Mouse (Mus musculus) retina, postnatal 1 day (tissue): ENCODE measurements around the gene Duox1.
A peak's percentile ranks its signal among the peaks of the same experiment; 100 is the strongest.
"Not testable (repeated sequence)": the region's sequence is repeated elsewhere in the genome, so short reads cannot be mapped to it uniquely, and the experiment has no call there.

ENCODE experiments used
- DNase-seq: peaks from one replicate; pipeline ENCODE4 v3.0.0-alpha.2; 2012

The Duox1 gene

DNA sequence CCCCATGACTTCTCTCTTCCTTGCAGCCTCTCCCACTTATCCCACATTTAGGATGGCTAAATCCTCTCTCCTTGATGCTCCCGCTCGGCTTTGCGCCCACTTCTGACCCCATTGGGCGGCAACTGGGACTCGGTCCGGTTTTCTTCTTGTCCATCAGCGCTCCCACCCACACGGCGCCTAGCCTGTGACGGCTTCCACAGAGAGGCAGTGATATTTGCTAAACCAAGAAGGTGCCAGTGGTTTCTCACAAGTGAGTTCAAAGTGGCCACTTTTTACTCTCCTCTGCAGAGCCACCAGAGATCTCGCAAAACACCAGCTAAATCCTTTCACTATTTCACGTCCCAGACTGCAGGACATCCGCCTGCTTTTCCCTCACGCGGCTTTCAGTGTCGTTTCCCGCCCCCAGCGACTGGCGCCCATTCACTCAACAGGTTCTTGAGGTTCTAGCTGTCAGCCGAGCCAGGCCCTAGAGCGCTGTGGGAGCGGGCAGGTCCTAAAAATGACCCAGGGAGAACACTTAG lies 60.6 kb downstream of the Duox1 start:
- peak; percentile 69 for DNase-seq

GRCm38 (mm10) chr2:122377215-122377674 lies 61.8 kb downstream of the Duox1 start:
- DNase-seq: peak; percentile 98

GRCm38 (mm10) chr2:122377751-122378246 lies 62.3 kb downstream of the Duox1 start:
- peak; percentile 86 for DNase-seq

DNA sequence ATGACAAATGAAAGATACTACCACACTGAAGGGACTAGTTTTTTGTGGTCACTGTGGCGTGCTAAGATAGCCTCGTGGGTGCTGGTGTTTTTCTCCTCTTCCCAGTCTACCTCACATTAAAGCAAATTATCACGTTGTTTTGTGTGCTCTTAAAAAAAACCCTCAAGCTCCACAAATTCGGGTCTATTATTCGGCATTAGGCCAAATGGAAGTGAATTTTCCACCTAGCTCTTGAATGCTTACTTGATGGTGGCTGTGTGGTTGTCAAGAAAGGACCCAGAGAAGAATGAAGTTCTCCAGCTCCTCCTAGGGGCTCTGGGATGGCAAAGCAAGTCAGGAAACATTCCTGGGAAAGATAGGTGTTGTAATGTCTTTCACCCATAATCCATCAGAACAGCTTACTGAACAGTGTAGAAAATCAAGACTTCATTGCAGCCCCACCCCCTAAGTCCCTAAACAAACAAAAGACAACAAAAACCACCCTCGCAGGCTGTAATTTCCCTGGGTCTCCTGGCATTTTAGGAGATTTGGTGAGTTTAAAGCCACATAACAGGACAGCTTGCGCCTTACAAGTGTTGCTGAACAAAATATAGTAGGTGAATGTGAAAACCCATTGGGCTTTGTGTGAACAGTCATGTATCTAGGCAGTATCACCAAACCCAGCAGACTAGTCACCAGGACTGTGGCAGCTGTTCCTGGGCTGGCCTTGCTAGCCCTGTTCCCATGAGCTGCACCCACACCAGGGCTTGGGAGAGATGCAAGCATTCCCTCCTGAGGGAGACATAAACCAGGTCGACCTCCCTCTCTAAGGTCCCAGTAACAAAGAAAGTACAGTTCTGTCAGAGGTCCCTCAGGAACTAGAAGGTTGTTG lies 63.2 kb downstream of the Duox1 start:
- peak; percentile 79 for DNase-seq

DNA sequence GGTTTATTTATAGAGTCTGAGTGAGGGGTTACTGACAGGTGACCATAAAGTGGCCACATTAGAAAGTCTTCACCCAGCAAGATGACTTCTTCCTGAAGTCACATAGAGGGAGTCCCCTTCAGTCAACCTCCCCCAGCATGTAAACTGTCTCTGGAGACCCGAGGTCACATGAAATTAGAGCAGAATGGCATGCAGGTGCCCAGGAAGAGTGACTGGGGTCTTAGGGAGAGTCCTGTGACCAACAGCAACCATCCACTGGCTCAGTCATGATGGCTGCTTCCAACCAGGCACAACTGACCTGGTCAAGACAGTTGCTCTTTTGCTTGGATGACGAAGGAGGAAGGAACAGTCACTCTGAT lies 63.8 kb downstream of the Duox1 start:
- DNase-seq: no peak

GRCm38 (mm10) chr2:122380768-122381311 lies 65.4 kb downstream of the Duox1 start:
- DNase-seq: peak; percentile 88

- DNase-seq: no peak
Measured at GRCm38 (mm10) chr2:122381329-122382103, 66.0 kb downstream of the Duox1 start.

DNA sequence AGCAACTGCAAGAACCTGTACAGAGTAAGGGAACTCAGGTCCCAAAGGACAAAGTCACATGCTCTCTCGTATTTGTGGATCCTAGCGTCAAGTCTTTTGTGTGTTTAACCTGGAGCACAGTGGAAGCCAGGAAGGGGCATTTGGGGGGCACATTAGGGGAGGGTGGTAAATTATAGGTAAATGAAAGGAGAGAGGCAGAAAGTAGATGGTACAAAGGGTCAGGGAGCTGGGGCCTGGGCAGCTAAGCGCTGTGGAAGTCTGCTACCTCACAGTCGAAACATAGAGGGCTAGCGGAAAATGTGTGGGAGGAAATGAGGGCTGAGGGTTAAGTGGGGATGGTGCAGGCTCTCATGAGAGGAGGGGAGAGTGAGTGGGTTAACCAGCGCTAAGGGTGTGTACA lies 66.6 kb downstream of the Duox1 start:
- no peak for DNase-seq

GRCm38 (mm10) chr2:122385095-122385494 lies 69.6 kb downstream of the Duox1 start:
- DNase-seq: no peak

DNA sequence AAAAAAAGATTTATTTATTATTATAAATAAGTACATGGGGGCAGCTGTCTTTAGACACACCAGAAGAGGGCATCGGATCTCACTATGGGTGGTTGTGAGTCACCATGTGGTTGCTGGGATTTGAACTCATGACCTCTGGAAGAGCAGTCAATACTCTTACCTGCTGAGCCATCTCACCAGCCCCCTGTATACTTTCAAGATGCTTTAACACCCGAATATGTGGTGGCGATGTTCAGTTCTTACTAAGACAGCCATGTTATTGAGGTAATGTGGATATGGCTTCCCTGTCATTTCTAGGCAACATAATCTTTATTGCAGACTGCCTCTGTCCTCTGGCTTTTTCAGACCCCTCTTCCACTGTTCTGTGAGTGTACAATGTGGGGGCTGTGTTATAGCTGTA lies 71.7 kb downstream of the Duox1 start:
- not testable (repeated sequence) for DNase-seq

GRCm38 (mm10) chr2:122396150-122396549 lies 80.7 kb downstream of the Duox1 start:
- no peak for DNase-seq
